Mouse (Mus musculus) lung, adult 2 months (tissue): ENCODE measurements around the gene Rasl10b.

Experiments
- CTCF ChIP-seq: fragments of 200-500 bp; IDR thresholded peaks from 2 replicates; pipeline ENCODE4 v1.5.1; 2011; ENCODE audit warnings: mild to moderate bottlenecking, low read length, control low read depth; ENCODE audit not compliant: insufficient read depth
- POLR2A ChIP-seq: fragments of 200-500 bp; IDR thresholded peaks from 2 replicates; pipeline ENCODE4 v1.6.1; 2011; ENCODE audit warnings: low read depth, mild to moderate bottlenecking, control low read depth, low read length, borderline replicate concordance; ENCODE audit errors: extremely low read depth

- TF ChIP-seq POLR2A, result no peak
- TF ChIP-seq CTCF, result peak; percentile 28
Measured at GRCm38 (mm10) chr11:83442596-83443267, 33.8 kb downstream of the Rasl10b start.
